Mouse (Mus musculus): ENCODE results near the gene AI837181.
A peak's percentile ranks its signal among the peaks of the same experiment; 100 is the strongest.

The AI837181 gene

DNA sequence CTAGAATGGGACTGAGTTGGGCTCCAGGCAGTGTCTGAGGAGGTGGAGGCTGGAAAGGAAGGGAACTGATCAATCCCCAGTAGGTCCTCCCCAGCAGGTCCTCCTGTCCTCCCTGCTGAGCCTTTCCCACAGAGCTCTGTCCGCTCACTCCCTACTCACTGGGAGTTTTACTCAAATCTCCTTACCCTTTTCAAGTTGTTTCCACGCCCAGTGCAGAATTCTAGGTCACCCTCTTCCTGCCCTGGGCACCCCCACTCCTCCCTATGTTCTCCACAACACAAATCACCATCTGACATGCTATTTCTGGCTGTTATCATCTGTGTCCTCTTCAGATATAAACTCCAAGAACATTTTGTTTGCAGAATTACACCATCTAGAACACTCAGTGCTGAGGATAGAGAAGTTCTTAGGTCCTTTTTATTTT lies 10.4 kb upstream of the AI837181 start:
- DNase-seq (ENCODE audit: low spot score in 2 of 2) = no peak

DNA sequence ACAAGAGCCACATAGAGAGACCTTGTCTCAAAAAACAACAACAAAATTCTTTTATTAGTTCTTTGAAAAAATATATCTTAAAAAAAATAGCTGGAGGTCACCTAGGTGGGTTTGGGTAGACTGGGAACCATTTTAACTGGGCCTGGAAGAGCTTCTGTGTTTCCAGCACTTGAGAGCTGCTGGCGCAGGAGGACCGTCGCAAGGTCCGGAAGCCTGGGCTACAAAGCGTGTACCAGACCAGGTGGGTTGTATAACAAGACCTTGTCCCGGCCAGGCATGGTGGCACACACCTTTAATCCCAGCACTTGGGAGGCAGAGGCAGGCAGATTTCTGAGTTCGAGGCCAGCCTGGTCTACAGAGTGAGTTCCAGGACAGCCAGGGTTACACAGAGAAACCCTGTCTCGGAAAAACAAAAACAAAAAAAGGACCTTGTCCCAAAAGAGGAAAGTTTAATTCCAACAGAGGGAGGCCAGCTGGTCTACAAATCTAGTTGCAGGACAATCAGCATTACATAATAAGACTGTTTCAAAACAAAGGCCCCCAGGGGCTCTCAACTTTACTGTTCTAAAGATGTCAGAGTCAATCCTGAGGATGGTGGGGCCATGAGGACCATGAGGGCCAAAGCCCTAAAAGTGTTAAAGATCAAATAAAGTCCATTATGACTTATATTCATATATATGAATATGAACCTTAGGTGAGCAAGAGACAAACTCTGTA lies 6.0 kb upstream of the AI837181 start:
- no peak for DNase-seq (ENCODE audit: low spot score in 2 of 2)

DNA sequence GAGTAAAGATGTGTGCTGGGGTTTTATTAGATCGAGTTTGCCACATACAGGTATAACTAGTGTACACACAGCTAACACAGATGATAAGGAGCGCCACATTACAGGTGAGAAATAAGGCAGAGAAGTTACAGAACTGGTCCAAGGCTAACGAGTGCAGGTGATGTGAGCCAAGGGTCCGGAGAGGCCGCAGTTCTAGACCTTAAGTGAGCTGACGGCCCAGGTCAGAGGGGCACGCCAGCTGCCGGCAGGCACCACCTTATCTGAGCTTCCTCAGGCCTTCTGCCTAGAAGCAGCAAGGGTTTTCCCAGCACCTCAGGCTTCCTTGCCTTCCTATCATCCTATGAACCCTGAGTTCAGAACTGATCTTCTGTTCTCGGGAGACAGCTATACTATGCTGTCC lies 5.3 kb upstream of the AI837181 start:
- no peak for DNase-seq (ENCODE audit: low spot score in 2 of 2)

DNA sequence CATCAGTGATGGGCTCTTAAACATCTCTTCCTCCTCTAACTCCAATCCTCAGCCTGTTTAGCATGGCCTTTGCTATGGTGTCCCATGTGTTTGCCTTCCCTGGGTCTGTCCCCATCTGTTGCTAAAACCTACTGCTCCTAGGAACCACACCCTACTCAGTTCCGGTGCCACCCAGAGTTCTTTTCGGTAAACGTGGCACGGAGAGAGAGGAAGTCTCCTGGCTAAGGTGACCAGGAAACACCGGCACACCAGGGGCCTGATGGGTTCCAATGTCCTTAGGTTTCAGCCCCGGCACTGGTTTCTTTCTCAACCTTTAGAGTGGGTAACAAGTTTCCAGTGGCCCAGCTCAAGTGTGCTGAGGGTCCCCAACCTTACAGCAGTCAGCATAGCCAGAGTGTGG lies 4.4 kb upstream of the AI837181 start:
- DNase-seq (ENCODE audit: low spot score in 2 of 2) = no peak

DNA sequence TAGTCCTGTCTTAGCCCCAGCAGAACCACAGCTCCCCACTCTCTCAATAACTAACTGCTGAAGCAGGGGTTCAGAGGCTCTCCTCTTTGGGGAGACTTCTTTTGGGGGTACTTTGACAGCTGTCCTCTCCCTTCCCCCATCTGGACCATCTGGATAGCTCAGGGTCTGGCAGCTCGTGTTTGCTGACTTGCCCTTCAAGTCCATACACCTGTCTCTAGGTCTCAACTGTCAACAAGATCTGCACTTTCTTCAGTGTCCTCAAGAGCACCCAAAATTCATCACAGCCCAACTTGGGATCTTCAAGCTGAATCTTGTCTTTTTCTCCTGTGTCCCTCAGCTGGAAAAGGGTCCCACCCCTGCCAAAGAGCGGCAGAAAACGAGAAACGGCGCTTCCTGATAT lies 3.2 kb upstream of the AI837181 start:
- DNase-seq (ENCODE audit: low spot score in 2 of 2) = no peak

DNA sequence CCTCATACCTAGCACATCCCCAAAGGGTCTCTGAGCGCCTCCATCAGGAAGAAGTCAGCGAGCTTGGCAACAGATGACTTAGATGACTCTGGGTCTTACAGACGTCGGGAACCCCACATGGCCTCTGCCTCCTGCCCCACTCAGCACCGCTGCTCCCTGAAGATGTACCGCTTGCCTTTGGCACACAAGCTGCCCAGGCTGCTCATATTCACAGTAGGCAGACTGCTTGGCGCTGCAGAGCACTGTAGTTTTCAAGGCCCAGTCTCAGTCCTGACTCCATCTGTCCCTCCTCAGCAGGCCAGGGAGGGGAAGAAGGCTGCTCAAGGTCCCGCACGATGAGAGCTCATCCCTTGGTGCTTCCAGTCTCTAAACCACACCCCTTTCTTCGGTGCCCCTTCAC lies 2.7 kb upstream of the AI837181 start:
- no peak for DNase-seq (ENCODE audit: low spot score in 2 of 2)

DNA sequence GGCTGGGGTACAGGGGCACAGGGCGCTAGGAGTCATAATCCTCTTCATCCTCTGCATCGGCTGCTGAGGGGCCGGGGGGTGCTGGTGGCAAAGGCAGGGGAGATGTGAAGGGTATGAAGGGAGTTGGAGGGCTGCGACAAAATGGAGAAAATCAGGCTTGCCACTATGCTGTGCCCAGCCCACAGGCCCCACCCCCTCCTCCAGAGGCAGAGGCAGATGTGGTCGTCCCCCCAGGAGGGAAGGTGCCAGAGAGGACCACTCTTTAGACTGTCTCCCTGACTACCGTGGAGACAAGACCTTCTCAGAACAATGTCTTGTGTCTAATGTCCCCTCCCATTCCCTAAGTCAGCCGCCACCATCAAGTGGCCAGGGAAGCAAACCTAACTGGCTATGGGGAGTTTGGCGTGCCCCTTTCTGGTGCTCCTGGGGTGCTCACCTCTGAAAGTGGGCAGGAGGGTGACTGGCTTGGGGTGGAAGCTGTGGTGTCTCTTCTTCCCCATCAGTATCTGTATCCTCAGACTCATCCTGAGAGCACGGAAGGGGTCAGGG lies 2.0 kb upstream of the AI837181 start:
- no peak for DNase-seq (ENCODE audit: low spot score in 2 of 2)

DNA sequence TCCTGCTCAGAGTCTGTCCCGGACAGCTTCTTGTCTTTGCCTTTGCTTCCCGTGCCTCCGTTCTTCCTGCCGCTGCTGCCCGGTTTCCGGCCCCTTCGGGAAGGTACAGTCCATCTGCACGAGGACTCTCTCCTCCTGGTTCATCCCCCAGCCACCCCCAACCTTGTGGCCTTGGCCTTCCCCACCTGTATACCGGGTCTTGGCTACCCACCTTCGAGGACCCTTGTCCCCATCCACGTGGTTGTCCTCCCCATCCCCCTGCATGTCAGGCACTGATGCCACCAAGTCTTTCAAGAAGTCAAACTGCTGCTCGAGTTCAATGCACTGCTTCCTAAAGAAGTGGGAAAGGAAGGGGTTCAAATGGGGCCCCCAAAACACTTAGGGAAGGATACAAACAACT lies 1.4 kb upstream of the AI837181 start:
- no peak for DNase-seq (ENCODE audit: low spot score in 2 of 2)

DNA sequence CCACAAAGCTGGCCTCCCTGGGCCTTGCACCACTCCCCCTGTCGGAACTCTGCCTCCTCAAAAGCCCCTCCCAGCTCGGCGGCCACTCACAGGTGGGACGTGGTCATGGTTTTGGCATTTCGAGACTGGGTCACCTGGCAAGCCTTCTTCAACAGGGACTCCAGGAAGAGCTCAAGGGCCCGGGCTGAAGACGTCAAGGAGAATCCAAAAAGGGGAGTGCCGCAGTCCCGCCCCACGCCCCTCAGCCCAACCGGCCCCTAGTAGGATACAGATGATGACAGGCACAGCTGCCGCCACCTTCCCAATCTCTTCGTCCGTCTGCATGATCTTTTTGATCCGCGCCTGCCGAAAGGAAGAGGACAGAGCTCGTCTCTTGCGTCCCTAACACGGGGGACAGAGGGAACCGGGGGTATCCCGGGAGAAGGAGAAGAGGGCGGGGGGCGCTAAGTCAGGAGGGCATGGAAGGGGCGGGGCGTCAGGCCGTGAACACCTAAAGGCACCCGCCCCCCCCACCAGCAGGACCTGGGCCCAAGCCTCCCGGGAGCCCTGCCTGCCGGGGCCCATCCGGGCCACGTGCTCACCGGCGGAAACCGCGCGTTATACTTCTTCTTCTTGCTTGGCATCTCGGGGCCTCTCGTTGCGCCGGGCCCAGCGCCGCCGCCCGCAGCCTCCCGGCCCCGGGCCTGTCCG lies 707 bp upstream of the AI837181 start:
- DNase-seq (ENCODE audit: low spot score in 2 of 2) = peak in 1 of 2 experiments; percentile 71

DNA sequence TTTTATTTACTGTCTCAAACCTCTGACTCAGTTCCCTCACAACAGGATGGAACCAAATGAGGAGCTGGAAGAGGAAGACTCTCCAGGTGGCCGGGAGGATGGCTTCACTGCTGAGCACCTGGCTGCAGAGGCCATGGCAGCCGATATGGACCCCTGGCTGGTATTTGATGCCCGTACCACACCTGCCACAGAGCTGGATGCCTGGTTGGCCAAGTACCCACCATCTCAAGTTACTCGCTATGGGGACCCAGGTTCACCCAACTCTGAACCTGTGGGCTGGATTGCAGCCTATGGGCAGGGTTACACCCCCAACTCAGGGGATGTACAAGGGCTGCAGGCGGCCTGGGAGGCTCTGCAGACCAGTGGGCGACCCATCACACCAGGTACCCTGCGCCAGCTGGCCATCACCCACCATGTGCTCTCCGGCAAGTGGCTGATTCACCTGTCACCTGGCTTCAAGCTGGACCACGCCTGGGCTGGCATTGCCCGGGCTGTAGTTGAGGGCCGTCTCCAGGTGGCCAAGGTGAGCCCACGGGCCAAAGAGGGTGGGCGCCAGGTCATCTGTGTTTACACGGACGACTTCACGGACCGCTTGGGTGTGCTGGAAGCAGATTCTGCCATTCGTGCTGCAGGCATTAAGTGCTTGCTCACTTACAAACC lies 1.1 kb downstream of the AI837181 start:
- DNase-seq (ENCODE audit: low spot score in 2 of 2) = no peak

DNA sequence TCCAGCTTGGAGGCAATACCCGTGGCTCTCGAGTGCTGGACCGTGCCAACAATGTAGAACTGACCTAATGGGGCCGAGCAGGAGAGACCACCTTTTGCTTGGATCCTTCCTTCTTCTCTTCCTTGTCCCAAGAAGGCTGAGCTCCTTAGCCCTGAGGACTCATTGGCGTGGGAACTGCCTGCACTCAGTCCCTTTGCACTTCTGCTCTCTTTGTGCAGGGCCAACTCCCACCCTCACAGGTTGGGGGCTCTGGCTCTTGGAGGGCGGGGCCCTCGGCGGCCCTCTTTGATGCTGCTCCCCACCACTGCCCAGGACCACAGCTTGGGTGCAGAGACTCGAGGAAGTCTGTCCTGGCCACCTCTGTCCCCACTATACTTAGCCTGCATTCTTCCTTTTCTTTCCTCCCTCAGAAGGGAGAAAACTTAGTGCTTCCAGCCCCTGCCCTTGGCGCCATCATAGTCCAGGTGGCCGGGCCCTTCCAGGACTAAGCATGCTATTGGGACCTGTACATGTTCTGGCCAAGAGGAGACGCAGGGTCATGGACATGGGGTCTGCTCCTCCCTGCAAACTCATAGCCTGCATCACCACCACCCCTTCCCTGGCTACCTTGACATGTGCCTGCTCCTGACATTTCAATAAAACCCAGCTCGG lies 1.8 kb downstream of the AI837181 start:
- DNase-seq (ENCODE audit: low spot score in 2 of 2) = no peak

DNA sequence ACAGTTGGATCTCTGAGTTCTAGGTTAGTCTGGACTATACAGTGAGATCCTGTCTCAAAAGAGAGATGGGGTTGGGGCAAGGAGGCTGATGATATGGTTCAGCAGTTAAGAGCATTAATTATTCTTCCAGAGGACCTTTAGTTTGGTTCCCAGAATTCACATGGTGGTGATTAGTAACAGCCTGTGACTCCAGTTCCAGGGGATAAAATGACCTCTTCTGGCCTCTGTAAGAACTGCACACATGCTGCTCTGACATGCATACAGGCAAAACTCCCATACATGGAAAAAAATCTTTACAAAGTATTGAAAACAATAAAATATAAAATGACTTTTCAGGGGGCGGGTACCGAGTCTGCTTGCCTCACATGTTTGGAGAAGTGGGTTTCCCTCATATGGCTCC lies 3.1 kb downstream of the AI837181 start:
- DNase-seq (ENCODE audit: low spot score in 2 of 2) = no peak

DNA sequence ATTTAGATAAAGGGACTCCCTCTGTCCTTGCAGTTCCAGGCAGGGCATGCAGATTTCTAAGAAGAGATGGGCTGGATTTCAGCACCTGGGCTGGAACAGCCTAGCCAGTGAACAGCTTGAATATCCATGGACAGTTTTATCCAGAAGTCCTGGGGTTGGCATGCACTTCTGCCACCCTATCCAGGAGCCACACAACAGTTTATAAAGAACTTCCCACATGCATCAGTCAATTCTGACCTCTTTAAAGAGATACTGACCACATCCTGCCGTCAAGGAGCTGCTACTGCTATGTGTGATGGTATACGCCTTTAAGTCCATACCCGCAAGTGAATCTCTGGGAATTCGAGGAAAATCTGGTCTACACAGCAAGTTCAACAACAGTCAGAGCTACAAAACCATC lies 4.3 kb downstream of the AI837181 start:
- no peak for DNase-seq (ENCODE audit: low spot score in 2 of 2)

DNA sequence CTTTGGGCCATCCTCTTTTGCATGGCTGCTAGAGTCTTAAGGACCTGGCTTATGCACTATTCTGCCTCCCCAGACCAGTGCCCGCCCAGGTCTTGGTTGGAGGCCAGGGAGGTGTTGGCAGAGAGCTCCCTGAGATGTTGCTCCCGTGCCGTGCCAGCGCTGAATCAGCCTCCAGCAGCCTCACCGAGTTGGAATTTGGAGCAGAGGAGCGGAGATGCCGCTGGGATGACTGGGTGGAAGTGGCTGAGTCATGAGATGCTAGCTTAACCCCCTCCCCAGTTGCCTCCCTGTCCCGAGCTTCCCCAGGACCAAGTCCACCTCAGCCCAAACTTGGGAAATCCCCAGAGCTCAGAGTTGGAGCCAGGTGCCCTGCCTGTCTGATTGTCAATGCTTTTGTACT lies 4.9 kb downstream of the AI837181 start:
- DNase-seq (ENCODE audit: low spot score in 2 of 2) = no peak

DNA sequence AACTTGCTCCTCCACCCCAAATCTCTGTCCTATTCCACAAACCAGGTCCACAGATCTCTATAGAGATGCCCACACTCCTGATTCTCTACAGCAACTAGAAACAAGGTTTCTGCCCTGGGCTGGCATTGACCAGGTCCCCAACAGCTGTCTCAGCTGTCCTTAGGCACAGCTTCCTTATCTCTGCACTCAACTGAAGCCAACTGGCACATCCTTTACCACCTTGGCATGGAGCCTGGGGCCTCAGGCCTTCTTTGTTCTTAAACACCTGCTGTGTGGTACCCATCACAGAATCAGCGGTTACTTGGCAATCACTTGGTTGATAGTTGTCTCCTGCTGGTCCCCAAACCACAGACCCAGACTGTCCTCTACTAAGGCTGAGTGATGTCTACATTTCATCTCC lies 5.5 kb downstream of the AI837181 start:
- DNase-seq (ENCODE audit: low spot score in 2 of 2) = no peak

DNA sequence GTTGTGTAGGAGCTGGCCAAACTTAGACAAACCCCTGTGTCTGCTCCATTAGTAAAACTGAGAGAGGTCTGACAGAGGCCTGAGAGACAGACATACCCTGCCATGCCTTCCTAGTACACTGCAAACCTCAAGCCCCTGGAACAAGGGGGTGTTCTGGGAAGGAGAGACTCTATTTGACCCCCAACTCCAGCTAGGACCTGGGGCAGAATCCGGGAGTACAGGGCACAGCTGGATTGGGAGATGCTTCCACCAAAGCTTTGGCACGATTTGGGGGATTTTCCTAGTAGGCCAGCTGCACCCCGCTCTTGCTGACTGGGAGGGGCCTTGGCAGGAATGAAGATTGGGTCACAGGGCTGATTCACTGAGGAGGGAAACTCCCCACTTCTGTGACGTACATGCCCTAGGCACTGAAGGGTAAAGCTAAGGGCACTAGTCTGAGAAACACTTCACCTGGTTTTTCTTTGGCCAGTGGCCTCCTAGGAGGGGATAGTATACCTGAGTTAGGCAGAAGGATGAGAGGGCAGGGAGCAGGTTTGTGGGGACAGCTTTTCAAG lies 7.0 kb downstream of the AI837181 start:
- DNase-seq (ENCODE audit: low spot score in 2 of 2) = no peak

DNA sequence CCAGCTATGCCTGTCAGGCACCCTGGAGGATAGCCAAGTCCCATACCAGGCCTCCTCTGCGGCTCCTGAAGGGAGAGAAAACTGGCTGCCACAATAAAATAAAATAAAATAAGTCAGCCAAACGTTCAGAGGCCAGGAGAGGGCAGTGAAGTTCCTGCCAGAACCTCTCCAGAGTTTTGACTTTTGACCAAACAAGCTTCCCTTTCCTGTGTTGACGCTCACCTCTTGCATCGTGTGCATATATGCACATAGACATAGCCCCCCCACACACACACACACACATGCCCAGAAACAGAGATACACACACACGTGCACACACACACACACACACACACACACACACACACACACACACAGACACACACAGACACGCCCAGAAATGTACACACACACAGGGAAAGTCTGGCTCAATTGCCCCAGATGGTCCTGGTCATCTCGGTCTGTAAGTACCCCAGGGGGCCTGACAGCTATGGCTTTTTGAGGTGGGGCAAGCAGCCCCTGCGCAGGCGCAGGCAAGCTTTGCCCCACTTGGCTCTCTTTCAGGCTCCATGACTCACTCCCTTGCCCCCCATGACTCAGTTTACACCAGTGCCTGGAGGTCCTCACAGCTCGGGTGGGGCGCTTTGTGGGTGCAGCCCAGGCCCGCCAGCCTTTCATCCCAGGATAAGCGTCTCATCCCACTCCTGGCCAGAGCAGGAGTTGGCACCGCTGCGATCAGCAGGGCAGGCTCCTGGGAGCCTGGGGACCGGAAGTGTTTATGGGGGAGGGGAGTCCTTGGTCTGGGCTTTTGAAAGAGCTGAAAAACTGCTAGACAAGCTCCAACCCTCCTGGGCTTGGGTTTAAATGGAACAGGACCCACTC lies 8.3 kb downstream of the AI837181 start:
- no peak for DNase-seq (ENCODE audit: low spot score in 2 of 2)

DNA sequence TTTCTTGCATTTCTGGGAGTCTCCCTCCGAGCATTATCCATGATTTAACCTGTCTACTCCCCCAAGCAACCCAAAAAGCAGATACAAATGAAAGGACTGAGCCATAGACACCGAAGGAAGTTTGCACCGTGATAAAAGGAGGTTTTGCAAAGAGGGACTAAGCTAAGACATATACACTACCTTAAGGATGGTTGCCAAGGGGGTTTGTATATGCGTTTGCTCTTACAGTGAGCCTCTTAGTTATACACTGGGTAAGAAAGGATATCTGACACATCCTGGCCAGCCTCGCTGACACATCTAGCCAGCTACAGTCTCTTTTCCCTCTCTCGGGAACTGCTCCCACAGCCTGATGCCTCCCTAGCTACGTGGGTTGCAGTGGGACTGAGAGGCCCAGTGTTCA lies 9.0 kb downstream of the AI837181 start:
- DNase-seq (ENCODE audit: low spot score in 2 of 2) = no peak

DNA sequence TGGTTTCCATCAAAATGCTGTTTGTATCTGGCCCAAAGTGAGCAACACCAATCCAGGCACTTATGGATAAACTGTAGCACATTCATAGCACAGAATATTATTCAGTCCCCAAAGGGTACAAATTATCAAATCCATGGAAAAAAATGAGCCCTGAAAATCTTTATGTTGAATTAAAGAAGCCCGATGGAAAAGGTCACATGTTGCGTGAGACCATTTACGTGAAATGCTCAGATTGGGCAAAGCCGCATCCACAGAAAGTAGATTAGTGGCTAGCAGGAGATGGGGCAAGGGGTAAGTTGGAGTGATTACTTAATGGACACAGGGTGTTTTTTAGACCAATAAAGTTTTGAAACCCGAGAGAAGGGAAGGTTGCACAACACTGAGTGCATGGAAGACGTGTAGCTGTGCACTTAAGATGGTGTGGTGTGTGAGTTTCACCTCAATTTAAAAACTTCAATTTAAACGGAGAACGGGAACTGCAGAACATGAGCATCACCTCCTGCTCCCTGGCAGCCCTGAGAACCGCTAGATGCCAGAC lies 19.5 kb downstream of the AI837181 start:
- DNase-seq (ENCODE audit: low spot score in 2 of 2) = no peak

DNA sequence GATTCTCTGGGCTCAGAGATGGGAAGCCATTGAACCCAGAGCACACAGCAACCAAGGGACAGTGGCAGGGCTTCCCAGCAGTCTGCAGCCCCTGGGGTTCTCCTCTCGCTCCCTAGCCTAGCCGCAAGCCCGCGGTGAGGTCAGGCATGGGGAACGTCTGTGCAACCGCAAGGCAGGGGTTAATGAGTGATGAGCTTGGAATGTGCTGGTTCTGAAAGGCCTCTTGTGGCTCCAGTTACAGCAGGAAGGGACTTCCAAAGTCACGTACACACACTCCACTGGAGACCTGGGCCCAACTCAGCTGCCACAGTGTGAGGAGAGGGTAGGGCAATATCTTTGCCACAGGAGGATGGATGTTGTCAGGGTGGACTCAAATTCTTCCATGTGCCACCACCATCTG lies 20.0 kb downstream of the AI837181 start:
- DNase-seq (ENCODE audit: low spot score in 2 of 2) = no peak

DNA sequence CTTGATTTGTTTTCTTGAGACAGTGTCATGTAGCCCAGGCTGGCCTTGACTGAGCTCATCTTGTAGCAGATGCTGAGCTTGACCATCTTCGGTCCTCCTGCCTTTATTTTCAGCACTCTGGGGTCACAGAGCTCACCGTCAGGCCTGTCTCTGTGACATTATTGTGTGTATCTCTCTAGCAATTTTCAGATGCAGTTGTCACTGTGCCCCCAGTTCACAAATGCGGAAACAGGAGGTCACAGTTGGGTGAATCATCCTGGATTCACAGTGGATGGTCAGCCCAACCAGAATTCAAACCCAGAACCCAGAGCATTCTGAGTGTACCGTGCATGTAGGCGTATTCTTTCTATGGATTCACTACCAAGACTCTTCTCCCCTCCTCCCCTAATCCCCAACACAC lies 20.8 kb downstream of the AI837181 start:
- no peak for DNase-seq (ENCODE audit: low spot score in 2 of 2)
